Mouse (Mus musculus): ENCODE results near the gene Olfr1484. TPM values are rescaled to one million over a fixed set of nuclear protein-coding genes. Genes with fewer than 3 reads are reported as not detected.
"Not testable (repeated sequence)": the region's sequence is repeated elsewhere in the genome, so short reads cannot be mapped to it uniquely, and the experiment has no call there.

Olfr1484 gene
- polyA plus RNA-seq (2014; fragmentation: Nextera tagmentation; extraction: Ambion mirVana): not detected in 2 replicates

GRCm38 (mm10) chr19:13583211-13583610, at the start of gene Olfr1484:
Olfr1484 (plus strand) TSS chr19:13583511.
- Histone ChIP-seq H3K9me3 (ENCODE audit: control insufficient read depth, low read length) (no peaks in the 10 kb centered on the region), H3K9ac (ENCODE audit: low read length) (no peak within 1 kb of the TSS), H3K4me1 (replicated peaks; ENCODE audit: control insufficient read depth, insufficient read depth, low read length) (no peaks in the 10 kb centered on the region), H3K4me2 (ENCODE audit: low read depth, low read length, severe bottlenecking) (no peak within 1 kb of the TSS), H3K27me3 (ENCODE audit: control insufficient read depth, insufficient read depth, low read length) (no peaks in the 10 kb centered on the region), H3K27ac (ENCODE audit: low read depth, low read length) (no peak within 1 kb of the TSS), H3K36me3 (ENCODE audit: control insufficient read depth, insufficient read depth, low read length) (no peaks in the 10 kb centered on the region), H3K4me3 (ENCODE audit: low read depth, low read length) (no peak within 1 kb of the TSS)
- whole genome bisulfite sequencing: 93% methylated on average over 1 of the region's 1 CpGs
- DNase-seq (ENCODE audit: low spot score): no peak
- no peak for ATAC-seq (replicated peaks; ENCODE audit: low FRiP score)

GRCm38 (mm10) chr19:13617075-13617474, 33.8 kb downstream of the Olfr1484 start, which contains the start of gene Olfr1487:
Olfr1487 (plus strand) TSS chr19:13617375.
- not testable (repeated sequence) for H3K4me1 ChIP-seq (replicated peaks; ENCODE audit: control insufficient read depth, insufficient read depth, low read length); H3K9me3 ChIP-seq (ENCODE audit: control insufficient read depth, low read length); H3K36me3 ChIP-seq (ENCODE audit: control insufficient read depth, insufficient read depth, low read length); H3K4me2 ChIP-seq (ENCODE audit: low read depth, low read length, severe bottlenecking); H3K27ac ChIP-seq (ENCODE audit: low read depth, low read length); ATAC-seq (replicated peaks; ENCODE audit: low FRiP score); H3K4me3 ChIP-seq (ENCODE audit: low read depth, low read length); H3K27me3 ChIP-seq (ENCODE audit: control insufficient read depth, insufficient read depth, low read length); DNase-seq (ENCODE audit: low spot score); H3K9ac ChIP-seq (ENCODE audit: low read length)
- WGBS: 93% methylated on average over 2 of the region's 2 CpGs

GRCm38 (mm10) chr19:13631321-13631720, 48.0 kb downstream of the Olfr1484 start, which contains the start of gene Olfr1489:
Olfr1489 (plus strand) TSS chr19:13631621.
- no peaks in the 10 kb centered on the region; the same call in 1 of the 2 replicates for H3K9me3 ChIP-seq (ENCODE audit: control insufficient read depth, low read length)
- DNase-seq (ENCODE audit: low spot score): no peak
- 96% methylated on average over 1 of the region's 1 CpGs for WGBS
- no peaks in the 10 kb centered on the region for H3K36me3 ChIP-seq (ENCODE audit: control insufficient read depth, insufficient read depth, low read length)
- H3K9ac ChIP-seq (ENCODE audit: low read length): no peak within 1 kb of the TSS
- ATAC-seq (replicated peaks; ENCODE audit: low FRiP score): no peak
- H3K4me2 ChIP-seq (ENCODE audit: low read depth, low read length, severe bottlenecking): no peak within 1 kb of the TSS
- no peak within 1 kb of the TSS for H3K27ac ChIP-seq (ENCODE audit: low read depth, low read length)
- H3K27me3 ChIP-seq (ENCODE audit: control insufficient read depth, insufficient read depth, low read length): no peaks in the 10 kb centered on the region
- no peak within 1 kb of the TSS for H3K4me3 ChIP-seq (ENCODE audit: low read depth, low read length)
- no peaks in the 10 kb centered on the region for H3K4me1 ChIP-seq (replicated peaks; ENCODE audit: control insufficient read depth, insufficient read depth, low read length)

Small RNA genes within 50 kb of the gene (microRNA-seq; reads per million reads assigned to microRNA genes)
- gene Gm22323 (ENCODE audit: insufficient number of aligned reads) (not detected), gene Gm23931 (ENCODE audit: insufficient number of aligned reads) (not detected)

Other genes with a start within 250 kb of the Olfr1484 start
- gene Olfr1466, start 244.6 kb upstream of the Olfr1484 start, polyA plus RNA-seq (2014; fragmentation: Nextera tagmentation; extraction: Ambion mirVana): not detected in 2 replicates
- gene Olfr1467, start 221.3 kb upstream of the Olfr1484 start, polyA plus RNA-seq (2014; fragmentation: Nextera tagmentation; extraction: Ambion mirVana): not detected in 2 replicates
- not detected in 2 replicates for gene Olfr1469, start 175.7 kb upstream of the Olfr1484 start, polyA plus RNA-seq (2014; fragmentation: Nextera tagmentation; extraction: Ambion mirVana)
- gene Olfr1471, start 140.1 kb upstream of the Olfr1484 start, polyA plus RNA-seq (2014; fragmentation: Nextera tagmentation; extraction: Ambion mirVana): not detected in 2 replicates
- not detected in 2 replicates for gene Olfr1472, start 127.4 kb upstream of the Olfr1484 start, polyA plus RNA-seq (2014; fragmentation: Nextera tagmentation; extraction: Ambion mirVana)
- gene Olfr1474, start 113.9 kb upstream of the Olfr1484 start, polyA plus RNA-seq (2014; fragmentation: Nextera tagmentation; extraction: Ambion mirVana): not detected in 2 replicates
- gene Olfr1475, start 103.3 kb upstream of the Olfr1484 start, polyA plus RNA-seq (2014; fragmentation: Nextera tagmentation; extraction: Ambion mirVana): not detected in 2 replicates
- not detected in 2 replicates for gene Olfr1477, start 83.0 kb upstream of the Olfr1484 start, polyA plus RNA-seq (2014; fragmentation: Nextera tagmentation; extraction: Ambion mirVana)
- not detected in 2 replicates for gene Olfr1480, start 55.6 kb upstream of the Olfr1484 start, polyA plus RNA-seq (2014; fragmentation: Nextera tagmentation; extraction: Ambion mirVana)
- gene Olfr1487, start 33.9 kb downstream of the Olfr1484 start, polyA plus RNA-seq (2014; fragmentation: Nextera tagmentation; extraction: Ambion mirVana): not detected in 2 replicates
- not detected in 2 replicates for gene Olfr1489, start 48.1 kb downstream of the Olfr1484 start, polyA plus RNA-seq (2014; fragmentation: Nextera tagmentation; extraction: Ambion mirVana)
- not detected in 2 replicates for gene Olfr1490, start 67.6 kb downstream of the Olfr1484 start, polyA plus RNA-seq (2014; fragmentation: Nextera tagmentation; extraction: Ambion mirVana)
- gene Olfr1491, start 113.8 kb downstream of the Olfr1484 start, polyA plus RNA-seq (2014; fragmentation: Nextera tagmentation; extraction: Ambion mirVana): not detected in 2 replicates
- gene Olfr1493-ps1, start 139.8 kb downstream of the Olfr1484 start, polyA plus RNA-seq (2014; fragmentation: Nextera tagmentation; extraction: Ambion mirVana): not detected in 2 replicates
- gene Olfr1494, start 156.2 kb downstream of the Olfr1484 start, polyA plus RNA-seq (2014; fragmentation: Nextera tagmentation; extraction: Ambion mirVana): not detected in 2 replicates
- gene Olfr1495, start 181.1 kb downstream of the Olfr1484 start, polyA plus RNA-seq (2014; fragmentation: Nextera tagmentation; extraction: Ambion mirVana): not detected in 2 replicates
- not detected in 2 replicates for gene Olfr1496, start 194.4 kb downstream of the Olfr1484 start, polyA plus RNA-seq (2014; fragmentation: Nextera tagmentation; extraction: Ambion mirVana)
- not detected in 2 replicates for gene Olfr1497, start 214.7 kb downstream of the Olfr1484 start, polyA plus RNA-seq (2014; fragmentation: Nextera tagmentation; extraction: Ambion mirVana)
- not detected in 2 replicates for gene Olfr1499, start 235.9 kb downstream of the Olfr1484 start, polyA plus RNA-seq (2014; fragmentation: Nextera tagmentation; extraction: Ambion mirVana)
- not detected in 2 replicates for gene Olfr1500, start 247.0 kb downstream of the Olfr1484 start, polyA plus RNA-seq (2014; fragmentation: Nextera tagmentation; extraction: Ambion mirVana)

Measured in forebrain, embryonic 11.5 days (tissue).